Mouse (Mus musculus): Measurements from ENCODE around the gene Heatr4.

DNA sequence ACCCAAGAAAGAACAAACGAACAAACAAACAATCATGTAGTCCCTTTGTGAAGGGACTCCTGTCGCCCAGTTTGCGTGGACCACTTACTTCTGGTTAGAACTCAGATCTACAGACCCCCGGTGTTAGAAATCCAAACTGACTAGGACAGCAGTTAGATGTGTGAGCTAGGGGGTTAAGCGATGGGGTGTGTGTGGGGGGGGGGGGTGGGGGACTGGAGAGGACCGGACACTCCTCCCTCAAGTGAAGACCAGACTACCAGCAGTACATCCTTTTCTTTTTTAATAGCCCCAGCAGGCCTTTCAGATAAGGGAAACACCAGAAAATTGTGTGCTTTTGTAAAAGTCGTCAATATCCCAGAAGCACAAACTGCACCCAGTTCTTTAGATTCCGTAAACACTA, 24.1 kb upstream of the Heatr4 start:
- TF ChIP-seq POLR2A (IDR thresholded peaks at IDR 0.05; ENCODE audit: borderline replicate concordance, control insufficient read depth, low read depth, low read length) (no peak), CTCF (IDR thresholded peaks at IDR 0.05; ENCODE audit: control insufficient read depth, insufficient read depth, low read length) (no peak)
